Mouse (Mus musculus): ENCODE data around the gene Lsm11. TPM values are rescaled to one million over a fixed set of nuclear protein-coding genes. Genes with fewer than 3 reads are reported as not detected.

Gene Lsm11
- polyA plus RNA-seq, 1 experiment from 2014 or later: 8.0 TPM

DNA sequence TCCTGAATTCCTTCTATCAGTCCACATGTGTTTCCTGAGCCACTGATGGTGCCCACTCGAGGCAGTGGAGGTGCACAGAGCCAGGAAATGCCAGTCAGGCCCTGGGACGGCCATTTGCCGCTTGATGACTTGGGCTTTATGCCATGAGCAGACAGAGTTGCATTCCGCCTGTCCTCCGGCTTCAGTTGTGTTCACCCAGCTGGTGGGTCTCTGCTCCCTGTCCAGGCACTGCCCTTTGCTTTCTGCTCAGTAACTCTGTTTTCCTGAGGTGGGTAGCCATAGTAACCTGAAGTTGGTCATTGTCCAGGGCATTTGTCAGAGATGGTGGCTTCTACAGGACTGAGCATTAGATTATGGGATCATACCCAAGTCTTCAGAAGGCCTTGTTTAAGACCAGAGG is 37.4 kb downstream of the Lsm11 start:
- peaks cover 22% of the 10 kb centered on the region; the same call in 1 of the 2 replicates for H3K36me3 ChIP-seq (ENCODE audit: control insufficient read depth, insufficient read depth, low read length)
- H3K9ac ChIP-seq (ENCODE audit: low read length): no peak overlapping the region
- H3K27me3 ChIP-seq (ENCODE audit: control insufficient read depth, insufficient read depth, low read length): no peaks in the 10 kb centered on the region
- DNase-seq (ENCODE audit: low spot score): no peak
- no peaks in the 10 kb centered on the region for H3K9me3 ChIP-seq (ENCODE audit: control insufficient read depth, low read length)
- ATAC-seq (ENCODE audit: insufficient number of reproducible peaks, low FRiP score, low TSS enrichment, low read depth): no peak
- no peak overlapping the region for H3K4me2 ChIP-seq (ENCODE audit: low read depth, severe bottlenecking)
- H3K27ac ChIP-seq (replicated peaks; ENCODE audit: low read depth, low read length): no peak overlapping the region
- no peak overlapping the region for H3K4me3 ChIP-seq (ENCODE audit: low read depth, low read length)
- 89% methylated on average over 5 of the region's 5 CpGs for WGBS
- no peaks in the 10 kb centered on the region for H3K4me1 ChIP-seq (ENCODE audit: control insufficient read depth, insufficient read depth, low read length)

DNA sequence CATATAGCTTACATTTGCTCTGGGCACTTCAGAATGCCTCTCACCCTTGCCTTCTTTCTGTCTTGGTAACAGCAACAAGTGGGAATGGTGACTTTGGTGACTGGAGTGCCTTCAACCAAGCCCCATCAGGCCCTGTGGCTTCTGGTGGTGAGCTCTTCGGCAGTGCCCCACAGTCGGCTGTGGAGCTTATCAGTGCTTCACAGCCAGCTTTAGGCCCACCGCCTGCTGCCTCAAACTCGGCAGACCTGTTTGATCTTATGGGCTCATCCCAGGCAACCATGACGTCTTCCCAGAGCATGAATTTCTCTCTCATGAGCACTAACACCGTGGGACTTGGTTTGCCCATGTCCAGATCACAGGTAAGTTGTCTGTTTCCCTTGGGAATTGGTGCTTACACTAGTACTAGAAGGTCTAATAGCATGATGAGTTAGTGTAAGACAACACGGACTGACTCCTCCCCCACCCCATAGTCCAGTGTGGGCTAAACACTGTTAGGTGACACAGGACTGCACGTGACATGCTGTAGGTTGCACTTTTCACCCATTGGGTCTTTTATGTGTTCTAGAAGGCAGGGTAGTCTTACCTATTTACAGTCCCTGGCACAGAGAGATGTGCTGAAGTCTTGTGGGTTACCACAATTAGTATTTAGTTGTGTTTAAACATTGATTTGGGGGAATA is 38.5 kb downstream of the Lsm11 start:
- Histone ChIP-seq H3K9me3 (ENCODE audit: control insufficient read depth, low read length) (no peaks in the 10 kb centered on the region), H3K4me3 (ENCODE audit: low read depth, low read length) (no peak overlapping the region), H3K27ac (replicated peaks; ENCODE audit: low read depth, low read length) (no peak overlapping the region), H3K4me1 (ENCODE audit: control insufficient read depth, insufficient read depth, low read length) (no peaks in the 10 kb centered on the region), H3K4me2 (ENCODE audit: low read depth, severe bottlenecking) (no peak overlapping the region), H3K9ac (ENCODE audit: low read length) (no peak overlapping the region), H3K27me3 (ENCODE audit: control insufficient read depth, insufficient read depth, low read length) (no peaks in the 10 kb centered on the region), H3K36me3 (ENCODE audit: control insufficient read depth, insufficient read depth, low read length) (peaks cover 20% of the 10 kb centered on the region; the same call in 1 of the 2 replicates)
- ATAC-seq (ENCODE audit: insufficient number of reproducible peaks, low FRiP score, low TSS enrichment, low read depth): no peak
- DNase-seq (ENCODE audit: low spot score): no peak
- WGBS: 84% methylated on average over 8 of the region's 8 CpGs

DNA sequence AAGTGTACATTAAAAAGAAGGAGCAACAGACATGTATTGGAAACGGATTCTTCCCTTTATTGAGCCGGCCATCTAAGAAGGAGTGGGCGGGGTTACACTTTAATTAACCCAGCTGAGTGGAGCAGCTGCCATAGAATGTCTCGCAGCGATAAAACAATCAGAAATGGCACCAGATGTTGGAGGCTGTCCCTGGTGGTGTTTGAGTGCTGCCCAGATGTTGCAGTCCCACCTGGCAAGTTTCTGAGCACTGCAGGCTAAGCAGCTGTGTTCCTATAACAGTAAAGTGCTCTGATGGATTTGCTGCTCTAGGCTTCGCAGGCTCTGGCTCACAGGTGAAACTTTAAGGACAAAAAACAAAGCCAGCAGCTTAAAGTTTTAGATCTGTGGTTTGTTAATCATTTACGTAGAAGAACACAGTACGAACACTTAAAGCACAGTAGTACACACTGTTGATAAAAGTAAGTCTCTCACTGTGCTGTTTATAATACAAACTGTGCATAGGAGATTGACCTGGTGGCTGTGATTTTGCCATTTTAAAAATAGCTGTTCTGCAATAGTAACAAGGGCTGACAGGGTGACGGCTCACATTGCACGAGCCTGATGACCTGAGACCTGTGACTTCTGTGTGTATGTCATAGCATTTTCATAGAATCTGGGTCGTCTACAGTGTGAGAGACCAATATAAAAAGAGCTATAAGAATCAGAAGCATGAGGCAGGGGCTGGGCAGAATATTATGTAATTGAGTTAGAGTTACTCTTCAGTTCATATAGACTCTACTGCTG is 44.3 kb downstream of the Lsm11 start:
- no peaks in the 10 kb centered on the region for H3K9me3 ChIP-seq (ENCODE audit: control insufficient read depth, low read length)
- DNase-seq (ENCODE audit: low spot score): peak; percentile 65
- H3K4me2 ChIP-seq (ENCODE audit: low read depth, severe bottlenecking): no peak overlapping the region
- H3K36me3 ChIP-seq (ENCODE audit: control insufficient read depth, insufficient read depth, low read length): peaks cover 10% of the 10 kb centered on the region; the same call in 1 of the 2 replicates
- peaks cover 6% of the 10 kb centered on the region for H3K4me1 ChIP-seq (ENCODE audit: control insufficient read depth, insufficient read depth, low read length)
- H3K27ac ChIP-seq (replicated peaks; ENCODE audit: low read depth, low read length): no peak overlapping the region
- no peak overlapping the region for H3K9ac ChIP-seq (ENCODE audit: low read length)
- H3K4me3 ChIP-seq (ENCODE audit: low read depth, low read length): no peak overlapping the region
- no peaks in the 10 kb centered on the region for H3K27me3 ChIP-seq (ENCODE audit: control insufficient read depth, insufficient read depth, low read length)
- ATAC-seq (ENCODE audit: insufficient number of reproducible peaks, low FRiP score, low TSS enrichment, low read depth): 0 out of 2 replicates have a peak, but pooled peaks have one; percentile 39
- WGBS: 52% methylated on average over 11 of the region's 11 CpGs

DNA sequence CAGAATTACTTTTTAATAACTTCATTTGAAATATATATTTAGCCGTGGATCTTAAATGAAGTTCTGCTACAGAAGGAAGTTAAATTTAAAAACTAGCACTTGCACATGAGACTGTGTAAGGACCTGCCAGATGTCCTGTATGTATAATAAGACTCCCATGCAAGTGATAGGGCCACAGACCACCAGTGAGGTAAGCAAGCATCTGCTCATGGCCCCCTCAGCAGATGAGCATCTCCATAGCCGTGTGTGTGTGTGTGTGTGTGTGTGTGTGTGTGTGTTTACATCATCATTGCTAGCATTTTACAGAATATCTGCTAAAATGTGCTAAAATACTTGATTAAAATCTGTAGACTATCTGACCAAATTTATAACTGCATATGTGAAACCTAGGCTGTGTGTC is 47.3 kb downstream of the Lsm11 start:
- WGBS: 89% methylated on average over 2 of the region's 2 CpGs
- Histone ChIP-seq H3K27me3 (ENCODE audit: control insufficient read depth, insufficient read depth, low read length) (no peaks in the 10 kb centered on the region), H3K4me3 (ENCODE audit: low read depth, low read length) (no peak overlapping the region), H3K4me2 (ENCODE audit: low read depth, severe bottlenecking) (no peak overlapping the region), H3K36me3 (ENCODE audit: control insufficient read depth, insufficient read depth, low read length) (peaks cover 15% of the 10 kb centered on the region; the same call in 1 of the 2 replicates), H3K9me3 (ENCODE audit: control insufficient read depth, low read length) (no peaks in the 10 kb centered on the region), H3K27ac (replicated peaks; ENCODE audit: low read depth, low read length) (no peak overlapping the region), H3K4me1 (ENCODE audit: control insufficient read depth, insufficient read depth, low read length) (peaks cover 6% of the 10 kb centered on the region), H3K9ac (ENCODE audit: low read length) (no peak overlapping the region)
- DNase-seq (ENCODE audit: low spot score): no peak
- ATAC-seq (ENCODE audit: insufficient number of reproducible peaks, low FRiP score, low TSS enrichment, low read depth): no peak

DNA sequence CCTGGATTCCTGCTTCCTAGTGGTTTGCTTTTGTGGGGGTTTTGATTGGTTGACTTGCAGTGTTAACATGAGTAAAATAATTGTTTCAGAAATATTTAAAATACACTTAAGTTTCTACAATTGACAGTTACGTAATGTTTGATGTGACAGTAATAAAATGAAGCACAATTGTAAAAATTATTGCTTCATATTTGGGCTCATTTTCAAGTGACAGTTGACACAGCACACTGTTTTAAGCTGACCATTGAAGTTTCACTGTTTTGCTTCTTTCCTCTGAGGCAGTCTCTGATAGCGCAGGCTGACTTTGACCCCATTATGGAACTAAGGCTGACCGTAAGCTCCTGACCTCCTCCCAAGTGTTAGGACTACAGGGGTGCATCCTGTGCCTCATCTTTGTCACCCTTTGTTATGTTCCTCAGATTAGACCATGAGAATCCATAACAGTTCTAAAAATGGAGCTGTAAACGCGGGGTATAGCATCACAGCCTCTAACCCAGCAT is 51.8 kb downstream of the Lsm11 start:
- ATAC-seq (ENCODE audit: insufficient number of reproducible peaks, low FRiP score, low TSS enrichment, low read depth) (no peak), DNase-seq (ENCODE audit: low spot score) (no peak)
- 97% methylated on average over 5 of the region's 5 CpGs for WGBS
- Histone ChIP-seq H3K9ac (ENCODE audit: low read length) (no peak overlapping the region), H3K27ac (replicated peaks; ENCODE audit: low read depth, low read length) (no peak overlapping the region), H3K27me3 (ENCODE audit: control insufficient read depth, insufficient read depth, low read length) (no peaks in the 10 kb centered on the region), H3K9me3 (ENCODE audit: control insufficient read depth, low read length) (no peaks in the 10 kb centered on the region), H3K36me3 (ENCODE audit: control insufficient read depth, insufficient read depth, low read length) (peaks cover 20% of the 10 kb centered on the region; the same call in 1 of the 2 replicates), H3K4me3 (ENCODE audit: low read depth, low read length) (no peak overlapping the region), H3K4me1 (ENCODE audit: control insufficient read depth, insufficient read depth, low read length) (no peaks in the 10 kb centered on the region), H3K4me2 (ENCODE audit: low read depth, severe bottlenecking) (no peak overlapping the region)

DNA sequence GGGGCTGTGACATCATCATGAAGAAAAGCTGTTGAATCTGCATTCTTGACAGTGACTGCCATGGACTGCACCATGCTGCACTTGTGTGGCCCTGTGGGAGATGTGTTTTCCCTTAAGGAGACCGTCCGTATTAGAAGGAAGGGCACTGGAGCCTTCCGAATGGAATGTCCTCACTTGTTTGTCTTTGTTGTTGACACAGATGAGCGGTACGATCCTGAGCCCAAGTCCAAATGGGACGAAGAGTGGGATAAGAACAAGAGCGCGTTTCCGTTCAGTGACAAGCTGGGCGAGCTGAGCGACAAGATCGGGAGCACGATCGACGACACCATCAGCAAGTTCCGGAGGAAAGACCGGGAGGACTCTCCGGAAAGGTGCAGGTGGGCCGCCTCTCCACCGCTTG is 54.3 kb downstream of the Lsm11 start:
- Histone ChIP-seq H3K36me3 (ENCODE audit: control insufficient read depth, insufficient read depth, low read length) (peaks cover 21% of the 10 kb centered on the region; the same call in 1 of the 2 replicates), H3K27ac (replicated peaks; ENCODE audit: low read depth, low read length) (no peak overlapping the region), H3K4me2 (ENCODE audit: low read depth, severe bottlenecking) (no peak overlapping the region), H3K4me3 (ENCODE audit: low read depth, low read length) (no peak overlapping the region), H3K27me3 (ENCODE audit: control insufficient read depth, insufficient read depth, low read length) (no peaks in the 10 kb centered on the region), H3K4me1 (ENCODE audit: control insufficient read depth, insufficient read depth, low read length) (no peaks in the 10 kb centered on the region), H3K9ac (ENCODE audit: low read length) (no peak overlapping the region), H3K9me3 (ENCODE audit: control insufficient read depth, low read length) (no peaks in the 10 kb centered on the region)
- no peak for DNase-seq (ENCODE audit: low spot score)
- ATAC-seq (ENCODE audit: insufficient number of reproducible peaks, low FRiP score, low TSS enrichment, low read depth): no peak
- 96% methylated on average over 20 of the region's 20 CpGs for WGBS

DNA sequence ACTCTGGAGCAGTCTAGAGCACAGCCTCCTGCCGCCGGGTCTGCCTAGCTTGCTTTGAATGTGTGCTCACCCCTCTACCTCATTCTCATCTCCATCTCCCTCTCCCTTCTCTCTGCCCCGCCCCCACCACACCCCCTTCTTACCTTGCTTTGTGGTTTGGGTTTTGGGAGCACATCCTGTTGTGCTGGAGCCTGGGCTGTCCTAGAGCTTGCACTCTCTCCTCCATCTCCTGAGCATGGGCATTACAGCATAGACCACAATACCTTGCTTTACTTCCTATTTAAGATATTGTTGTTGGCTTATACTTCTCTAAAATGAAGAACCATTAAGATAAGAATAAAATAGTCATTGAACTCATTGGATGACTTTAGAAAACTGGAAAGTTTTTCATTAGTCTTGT is 54.8 kb downstream of the Lsm11 start:
- WGBS: 83% methylated on average over 3 of the region's 3 CpGs
- no peak for DNase-seq (ENCODE audit: low spot score)
- H3K36me3 ChIP-seq (ENCODE audit: control insufficient read depth, insufficient read depth, low read length): peaks cover 21% of the 10 kb centered on the region; the same call in 1 of the 2 replicates
- H3K4me1 ChIP-seq (ENCODE audit: control insufficient read depth, insufficient read depth, low read length): no peaks in the 10 kb centered on the region
- H3K9me3 ChIP-seq (ENCODE audit: control insufficient read depth, low read length): no peaks in the 10 kb centered on the region
- no peak overlapping the region for H3K9ac ChIP-seq (ENCODE audit: low read length)
- no peaks in the 10 kb centered on the region for H3K27me3 ChIP-seq (ENCODE audit: control insufficient read depth, insufficient read depth, low read length)
- H3K4me2 ChIP-seq (ENCODE audit: low read depth, severe bottlenecking): no peak overlapping the region
- H3K4me3 ChIP-seq (ENCODE audit: low read depth, low read length): no peak overlapping the region
- no peak overlapping the region for H3K27ac ChIP-seq (replicated peaks; ENCODE audit: low read depth, low read length)
- ATAC-seq (ENCODE audit: insufficient number of reproducible peaks, low FRiP score, low TSS enrichment, low read depth): no peak

DNA sequence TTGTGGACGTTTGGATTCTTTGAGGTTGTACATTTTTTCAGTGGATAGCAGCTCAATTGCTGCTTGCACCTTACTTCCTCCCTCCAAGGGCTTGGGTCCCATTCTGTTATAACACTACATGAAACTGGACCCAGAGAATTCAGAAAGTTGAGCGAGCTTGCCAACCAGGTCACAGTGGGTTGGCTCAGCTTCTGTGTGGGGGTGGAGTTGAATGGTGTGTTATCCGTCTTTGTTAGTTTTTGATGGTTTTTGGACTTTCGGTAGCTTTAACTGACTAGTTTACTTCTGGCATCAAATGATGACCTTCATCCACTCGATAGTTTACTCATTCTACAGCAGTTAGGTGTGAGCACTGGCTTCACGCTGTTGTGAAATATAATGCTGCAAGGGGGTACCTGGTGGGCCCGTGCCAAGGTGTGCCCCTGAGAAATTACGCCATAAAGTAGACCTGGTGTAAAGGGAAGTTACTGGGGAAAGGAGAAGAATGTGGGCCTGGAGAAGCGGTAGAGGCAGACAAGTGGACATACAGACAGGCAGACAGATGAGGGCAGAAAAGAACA is 56.2 kb downstream of the Lsm11 start:
- ATAC-seq (ENCODE audit: insufficient number of reproducible peaks, low FRiP score, low TSS enrichment, low read depth) (no peak), DNase-seq (ENCODE audit: low spot score) (no peak)
- 86% methylated on average over 9 of the region's 9 CpGs for WGBS
- Histone ChIP-seq H3K4me2 (ENCODE audit: low read depth, severe bottlenecking) (no peak overlapping the region), H3K9me3 (ENCODE audit: control insufficient read depth, low read length) (no peaks in the 10 kb centered on the region), H3K27ac (replicated peaks; ENCODE audit: low read depth, low read length) (no peak overlapping the region), H3K9ac (ENCODE audit: low read length) (no peak overlapping the region), H3K4me3 (ENCODE audit: low read depth, low read length) (no peak overlapping the region), H3K4me1 (ENCODE audit: control insufficient read depth, insufficient read depth, low read length) (no peaks in the 10 kb centered on the region), H3K27me3 (ENCODE audit: control insufficient read depth, insufficient read depth, low read length) (no peaks in the 10 kb centered on the region), H3K36me3 (ENCODE audit: control insufficient read depth, insufficient read depth, low read length) (peaks cover 10% of the 10 kb centered on the region; the same call in 1 of the 2 replicates)
